Mouse (Mus musculus) splenic B cell, adult 2 months (primary cell): Measurements from ENCODE around the gene Eddm3b.

Experiments used
- DNase-seq: peaks from one replicate; pipeline ENCODE4 v3.0.0-alpha.2; 2011; ENCODE audit warnings: low read depth, low spot score
- H3K27me3 ChIP-seq: 2 replicates; pipeline ENCODE4 v1.6.1; 2012; ENCODE audit warnings: mild to moderate bottlenecking, low read length, moderate library complexity, mixed read lengths; ENCODE audit not compliant: control insufficient read depth, poor library complexity, insufficient read depth, severe bottlenecking
- H3K36me3 ChIP-seq: 2 replicates; pipeline ENCODE4 v1.6.1; 2012; ENCODE audit warnings: mild to moderate bottlenecking, low read length, moderate library complexity, mixed read lengths; ENCODE audit not compliant: control insufficient read depth, poor library complexity, insufficient read depth, severe bottlenecking

Gene Eddm3b

DNA sequence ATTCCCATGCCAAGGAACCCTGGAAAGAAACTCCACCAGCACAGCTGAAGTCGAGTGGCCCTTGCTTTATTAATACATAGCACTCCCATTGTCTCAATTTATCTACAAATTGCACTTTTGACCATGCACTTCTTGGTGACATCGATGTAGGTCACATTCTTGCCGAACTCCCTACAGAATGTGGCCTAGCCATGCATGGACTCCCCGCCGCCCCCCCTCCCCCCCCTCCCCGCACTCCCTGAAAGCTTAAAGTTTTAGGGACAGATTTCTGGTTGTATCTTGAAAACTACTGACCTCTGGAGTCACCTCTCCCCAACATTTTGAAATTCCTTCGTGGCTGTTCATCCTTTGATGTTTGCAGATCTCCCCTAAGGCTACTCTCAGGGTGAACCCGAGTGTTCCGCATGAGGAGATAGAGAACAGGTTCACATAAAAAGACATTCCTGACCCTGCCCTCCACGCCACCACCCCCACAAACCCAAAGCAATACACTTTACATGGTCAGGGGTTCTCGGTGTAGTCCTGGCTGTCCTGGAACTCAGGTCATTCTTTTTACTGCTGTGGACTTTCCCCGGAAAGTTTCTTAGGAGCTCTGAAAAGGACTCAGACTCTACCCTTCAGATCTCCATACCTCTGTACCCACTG lies at the start of gene Eddm3b:
Gene Eddm3b, plus strand, starts transcription at position 511 of the 645 bp plus-strand sequence.
- Histone ChIP-seq H3K27me3 (no peaks in the 10 kb centered on the region), H3K36me3 (no peaks in the 10 kb centered on the region)
- no peak for DNase-seq

- H3K27me3 ChIP-seq: no peaks in the 10 kb centered on the region
- no peak for DNase-seq
- H3K36me3 ChIP-seq: no peaks in the 10 kb centered on the region
Observed at GRCm38 (mm10) chr14:51068956-51069355, 45.3 kb upstream of the Eddm3b start.

DNA sequence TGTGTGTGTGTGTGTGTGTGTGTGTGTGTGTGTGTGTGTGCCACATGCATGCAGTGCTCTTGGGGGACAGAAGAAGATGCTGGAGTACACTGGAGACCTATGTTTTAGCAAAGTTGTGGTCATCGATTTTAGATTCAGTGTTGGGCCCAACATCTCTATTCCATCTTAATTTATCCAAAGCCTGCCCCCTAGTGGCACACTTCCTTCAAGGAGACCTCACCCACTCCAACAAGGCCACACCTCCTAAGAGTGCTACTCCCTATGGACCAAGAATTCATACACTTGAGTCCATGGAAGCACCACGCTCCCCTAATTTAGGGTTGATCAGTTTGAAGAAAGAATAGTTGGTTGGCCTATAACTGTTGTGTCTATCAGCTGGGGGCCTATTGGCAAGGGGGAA lies 44.6 kb upstream of the Eddm3b start:
- H3K27me3 ChIP-seq: no peaks in the 10 kb centered on the region
- DNase-seq: peak; percentile 80

GRCm38 (mm10) chr14:51074335-51074734 lies 39.9 kb upstream of the Eddm3b start, which contains the start of gene Olfr750:
Gene Olfr750, minus strand, starts transcription at chr14:51074435.
- no peaks in the 10 kb centered on the region for H3K27me3 ChIP-seq
- no peak for DNase-seq
- H3K36me3 ChIP-seq: no peaks in the 10 kb centered on the region

More for the DNA sequence above, 44.6 kb upstream of the Eddm3b start:
- H3K36me3 ChIP-seq: no peaks in the 10 kb centered on the region

DNA sequence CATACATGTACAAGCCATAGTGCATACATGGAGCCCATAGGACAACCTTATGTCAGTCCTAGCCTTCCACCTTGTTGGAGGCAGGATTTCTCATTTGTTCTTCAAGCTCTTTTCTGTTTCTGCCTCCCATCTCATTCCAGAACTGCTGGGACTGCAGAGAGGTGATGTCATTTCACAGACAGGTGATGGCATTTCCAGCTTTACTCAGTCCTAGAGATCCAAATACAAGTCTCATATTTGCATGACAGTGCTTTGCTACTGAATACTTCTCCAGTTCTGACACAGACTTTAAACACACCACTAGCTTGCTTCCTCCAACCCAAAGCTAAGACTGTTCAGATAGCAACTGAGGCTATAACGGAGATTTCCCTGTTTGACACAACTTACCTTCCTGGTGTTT lies 35.0 kb upstream of the Eddm3b start:
- no peaks in the 10 kb centered on the region for H3K36me3 ChIP-seq
- no peaks in the 10 kb centered on the region for H3K27me3 ChIP-seq
- DNase-seq: no peak

- no peaks in the 10 kb centered on the region for H3K27me3 ChIP-seq
- H3K36me3 ChIP-seq: no peaks in the 10 kb centered on the region
- no peak for DNase-seq
Observed at GRCm38 (mm10) chr14:51081035-51081434, 33.2 kb upstream of the Eddm3b start.

- DNase-seq: peak; percentile 82
- Histone ChIP-seq H3K27me3 (no peaks in the 10 kb centered on the region), H3K36me3 (no peaks in the 10 kb centered on the region)
Observed at GRCm38 (mm10) chr14:51082599-51083581, 31.3 kb upstream of the Eddm3b start.

GRCm38 (mm10) chr14:51083805-51084204 lies 30.4 kb upstream of the Eddm3b start:
- peak; percentile 69 for DNase-seq
- Histone ChIP-seq H3K36me3 (no peaks in the 10 kb centered on the region), H3K27me3 (no peaks in the 10 kb centered on the region)

DNA sequence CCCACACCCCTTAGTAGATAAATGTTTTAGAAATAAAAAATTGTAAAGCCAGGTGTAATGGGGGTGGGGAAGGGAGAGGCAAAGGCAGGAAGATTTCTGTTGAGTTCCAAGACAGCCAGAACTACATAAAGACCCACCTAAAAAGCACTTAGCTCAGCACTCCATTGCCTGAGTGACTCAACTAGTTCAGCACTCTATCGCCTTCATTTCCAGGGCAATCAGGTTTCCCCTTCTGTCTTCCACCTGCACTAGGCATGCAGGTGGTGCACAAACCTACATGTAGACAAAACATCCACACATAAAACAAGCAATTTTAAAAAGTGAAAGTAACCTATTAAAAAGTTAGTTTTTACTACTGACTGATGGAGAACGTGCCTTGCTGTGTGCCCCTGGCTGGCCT lies 29.1 kb upstream of the Eddm3b start:
- Histone ChIP-seq H3K36me3 (no peaks in the 10 kb centered on the region), H3K27me3 (no peaks in the 10 kb centered on the region)
- DNase-seq: no peak

- Histone ChIP-seq H3K36me3 (no peaks in the 10 kb centered on the region), H3K27me3 (no peaks in the 10 kb centered on the region)
- DNase-seq: no peak
Observed at GRCm38 (mm10) chr14:51085911-51086310, 28.3 kb upstream of the Eddm3b start.

- no peaks in the 10 kb centered on the region for H3K27me3 ChIP-seq
- no peaks in the 10 kb centered on the region for H3K36me3 ChIP-seq
- no peak for DNase-seq
Observed at GRCm38 (mm10) chr14:51087762-51088161, 26.5 kb upstream of the Eddm3b start.

GRCm38 (mm10) chr14:51088166-51088969 lies 25.9 kb upstream of the Eddm3b start:
- peak; percentile 84 for DNase-seq
- H3K36me3 ChIP-seq: no peaks in the 10 kb centered on the region

GRCm38 (mm10) chr14:51088970-51089673 lies 25.1 kb upstream of the Eddm3b start:
- Histone ChIP-seq H3K27me3 (no peaks in the 10 kb centered on the region), H3K36me3 (no peaks in the 10 kb centered on the region)
- peak; percentile 99 for DNase-seq

More at GRCm38 (mm10) chr14:51088166-51088969, 25.9 kb upstream of the Eddm3b start:
- H3K27me3 ChIP-seq: no peaks in the 10 kb centered on the region

DNA sequence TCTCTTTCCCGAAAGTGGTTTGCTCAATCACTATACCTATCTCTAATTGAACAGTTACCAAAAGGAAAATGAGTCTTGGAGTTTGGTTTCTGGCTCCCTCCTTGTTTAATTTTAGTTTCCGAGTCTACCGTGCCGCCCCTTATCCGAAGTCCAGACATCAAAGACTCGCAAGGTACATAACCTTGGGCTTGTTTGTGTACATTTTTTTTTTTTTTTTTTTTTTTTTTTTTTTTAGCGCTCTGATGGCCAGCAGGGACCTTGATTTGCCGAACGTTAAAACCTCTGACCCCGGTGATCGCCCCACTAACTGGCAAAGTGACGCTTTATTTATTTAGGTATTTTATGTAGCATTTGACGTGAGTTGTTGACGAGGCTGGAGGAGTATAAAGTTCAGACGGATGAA lies 24.6 kb upstream of the Eddm3b start:
- Histone ChIP-seq H3K27me3 (no peaks in the 10 kb centered on the region), H3K36me3 (no peaks in the 10 kb centered on the region)
- DNase-seq: no peak
